Mouse (Mus musculus): ENCODE results near the gene Gm10959.
"Not testable (repeated sequence)": the region's sequence is repeated elsewhere in the genome, so short reads cannot be mapped to it uniquely, and the experiment has no call there.

The Gm10959 gene

GRCm38 (mm10) chr3:122919260-122919659, at the start of gene Gm10959:
Gene Gm10959 (minus strand): TSS chr3:122919360.
- DNase-seq (ENCODE audit: low spot score): no peak

- no peak for DNase-seq (ENCODE audit: low spot score)
Observed at GRCm38 (mm10) chr3:122968391-122968790, 49.2 kb upstream of the Gm10959 start.

GRCm38 (mm10) chr3:122964301-122964700, 45.1 kb upstream of the Gm10959 start:
- no peak for DNase-seq (ENCODE audit: low spot score)

- no peak for DNase-seq (ENCODE audit: low spot score)
Observed at GRCm38 (mm10) chr3:122950129-122950528, 31.0 kb upstream of the Gm10959 start.

GRCm38 (mm10) chr3:122943387-122943890, 24.3 kb upstream of the Gm10959 start:
- no peak for DNase-seq (ENCODE audit: low spot score)

- peak; percentile 49 for DNase-seq (ENCODE audit: low spot score)
Observed at GRCm38 (mm10) chr3:122939215-122939614, 20.1 kb upstream of the Gm10959 start.

GRCm38 (mm10) chr3:122937176-122937575, 18.0 kb upstream of the Gm10959 start:
- DNase-seq (ENCODE audit: low spot score): not testable (repeated sequence)

GRCm38 (mm10) chr3:122932466-122932865, 13.3 kb upstream of the Gm10959 start:
- DNase-seq (ENCODE audit: low spot score): no peak

- no peak for DNase-seq (ENCODE audit: low spot score)
Observed at GRCm38 (mm10) chr3:122929723-122930122, 10.6 kb upstream of the Gm10959 start.

GRCm38 (mm10) chr3:122924009-122924914, 5.1 kb upstream of the Gm10959 start, which contains the start of gene 1810037I17Rik:
Gene 1810037I17Rik (plus strand): TSS chr3:122924203.
- peak; percentile 95 for DNase-seq (ENCODE audit: low spot score)

GRCm38 (mm10) chr3:122923147-122923546, 4.0 kb upstream of the Gm10959 start:
- DNase-seq (ENCODE audit: low spot score): no peak

- no peak for DNase-seq (ENCODE audit: low spot score)
Observed at GRCm38 (mm10) chr3:122921676-122922527, 2.7 kb upstream of the Gm10959 start.

GRCm38 (mm10) chr3:122920572-122921435, 1.6 kb upstream of the Gm10959 start:
- DNase-seq (ENCODE audit: low spot score): no peak

GRCm38 (mm10) chr3:122918672-122919071, 488 bp downstream of the Gm10959 start:
- no peak for DNase-seq (ENCODE audit: low spot score)

GRCm38 (mm10) chr3:122916191-122916680, 2.9 kb downstream of the Gm10959 start:
- DNase-seq (ENCODE audit: low spot score): no peak

- DNase-seq (ENCODE audit: low spot score): no peak
Observed at GRCm38 (mm10) chr3:122915493-122915892, 3.7 kb downstream of the Gm10959 start.

- no peak for DNase-seq (ENCODE audit: low spot score)
Observed at GRCm38 (mm10) chr3:122907841-122908240, 11.3 kb downstream of the Gm10959 start.

- peak; percentile 43 for DNase-seq (ENCODE audit: low spot score)
Observed at GRCm38 (mm10) chr3:122903746-122904433, 15.3 kb downstream of the Gm10959 start.

GRCm38 (mm10) chr3:122898254-122898653, 20.9 kb downstream of the Gm10959 start:
- no peak for DNase-seq (ENCODE audit: low spot score)

- no peak for DNase-seq (ENCODE audit: low spot score)
Observed at GRCm38 (mm10) chr3:122895189-122895731, 23.9 kb downstream of the Gm10959 start.
